Mouse (Mus musculus) stomach, postnatal 0 days (tissue): ENCODE measurements around the gene Batf. TPM values are rescaled to one million over a fixed set of nuclear protein-coding genes. Genes with fewer than 3 reads are reported as not detected.
A peak's percentile ranks its signal among the peaks of the same experiment; 100 is the strongest.

Experiments used
- ATAC-seq: fragments of 200-750 bp; cut with Nextera tagmentation; 2 replicates; pipeline ENCODE4 v1.8.0; 2017; ENCODE audit not compliant: low FRiP score, low TSS enrichment
- DNase-seq: peaks from one replicate; pipeline ENCODE4 v3.0.0-alpha.2; 2016; ENCODE audit warnings: low spot score
- H3K27ac ChIP-seq: fragments of 300-500 bp; sonication (generic); replicated peaks from 2 replicates; pipeline ENCODE4 v1.5.1; 2014; ENCODE audit warnings: mild to moderate bottlenecking, control low read depth
- H3K27me3 ChIP-seq: fragments of 300-500 bp; sonication (generic); 2 replicates; pipeline ENCODE4 v1.6.1; 2014; ENCODE audit warnings: low read length; ENCODE audit not compliant: control insufficient read depth, insufficient read depth
- H3K36me3 ChIP-seq: fragments of 300-500 bp; sonication (generic); 2 replicates; pipeline ENCODE4 v1.6.1; 2014; ENCODE audit warnings: low read length, mixed read lengths; ENCODE audit not compliant: control insufficient read depth, insufficient read depth
- H3K4me1 ChIP-seq: fragments of 300-500 bp; sonication (generic); replicated peaks from 2 replicates; pipeline ENCODE4 v1.6.1; 2014; ENCODE audit warnings: antibody characterized with exemption; ENCODE audit not compliant: control insufficient read depth, insufficient read depth
- H3K4me2 ChIP-seq: fragments of 300-500 bp; sonication (generic); replicated peaks from 2 replicates; pipeline ENCODE4 v1.6.1; 2014; ENCODE audit warnings: low read depth, mild to moderate bottlenecking, control low read depth, moderate library complexity
- H3K4me3 ChIP-seq: fragments of 300-500 bp; sonication (generic); 2 replicates; pipeline ENCODE4 v1.5.1; 2014; ENCODE audit warnings: low read depth, low read length, control low read depth
- H3K9ac ChIP-seq: fragments of 300-500 bp; sonication (generic); 2 replicates; pipeline ENCODE4 v1.6.1; 2014; ENCODE audit warnings: mild to moderate bottlenecking, low read length, control low read depth, mixed read lengths
- H3K9me3 ChIP-seq: fragments of 300-500 bp; sonication (generic); 2 replicates; pipeline ENCODE4 v1.6.1; 2016; ENCODE audit warnings: low read length; ENCODE audit not compliant: control insufficient read depth
- CTCF ChIP-seq: IDR thresholded peaks from 2 replicates; pipeline ENCODE4 v1.5.1; 2016; ENCODE audit warnings: antibody characterized with exemption, low read depth, mild to moderate bottlenecking, moderate library complexity
- EP300 ChIP-seq: optimal IDR thresholded peaks from 2 replicates; pipeline ENCODE3; 2016; ENCODE audit warnings: antibody characterized with exemption
- WGBS: fragments of 180-500 bp; shearing (Covaris S2); extraction: QIAGEN DNeasy Blood & Tissue Kit; methylation state at CpG from one replicate; pipeline ENCODE4 v1.1.7; 2014; 5-methylcytosine and 5-hydroxymethylcytosine counted together
- polyA plus RNA-seq: library from polyadenylated mRNA; unstranded; fragments of >200 nt; fragmentation: Nextera tagmentation; extraction: Ambion mirVana; gene quantifications from 2 replicates; pipeline ENCODE4 v1.2.1, GENCODE M21; 2015

Gene Batf
- 3.1 and 3.3 TPM in 2 replicates for polyA plus RNA-seq

- 26% methylated on average over 22 of the region's 22 CpGs for WGBS
- Histone ChIP-seq H3K36me3 (no peaks in the 10 kb centered on the region), H3K27me3 (no peaks in the 10 kb centered on the region), H3K9me3 (no peaks in the 10 kb centered on the region), H3K4me3 (peak within 1 kb of the TSS; percentile 23), H3K9ac (no peak within 1 kb of the TSS), H3K4me1 (no peaks in the 10 kb centered on the region), H3K27ac (no peak within 1 kb of the TSS), H3K4me2 (peak within 1 kb of the TSS; percentile 47)
- peak; percentile 58; the same call in 1 of the 2 replicates for ATAC-seq
- peak; percentile 34 for DNase-seq
- no peak for TF ChIP-seq CTCF
- TF ChIP-seq EP300, result no peak
These were observed at the start of gene Batf for GRCm38 (mm10) chr12:85686466-85687216. TSS of gene Batf (plus strand) at chr12:85686669.

- Histone ChIP-seq H3K36me3 (0 out of 2 replicates have a peak, but pooled peaks cover 3% of the 10 kb centered on the region), H3K4me3 (no peak overlapping the region)
These were observed 48.5 kb upstream of the Batf start for GRCm38 (mm10) chr12:85637932-85638331.

GRCm38 (mm10) chr12:85638541-85639325, 47.7 kb upstream of the Batf start:
- Histone ChIP-seq H3K27ac (0 out of 2 replicates have a peak overlapping the region, but pooled peaks have one; percentile 56), H3K9ac (no peak overlapping the region; the same call in 1 of the 2 replicates), H3K9me3 (no peaks in the 10 kb centered on the region), H3K4me1 (peaks cover 8% of the 10 kb centered on the region), H3K4me2 (no peak overlapping the region), H3K4me3 (no peak overlapping the region), H3K36me3 (no peaks in the 10 kb centered on the region), H3K27me3 (no peaks in the 10 kb centered on the region)
- DNase-seq (no peak), ATAC-seq (peak; percentile 50)
- TF ChIP-seq EP300, result no peak
- no peak for TF ChIP-seq CTCF
- WGBS, result 69% methylated on average over 20 of the region's 20 CpGs

More at GRCm38 (mm10) chr12:85637932-85638331, 48.5 kb upstream of the Batf start:
- no peak overlapping the region for H3K9ac ChIP-seq
- no peak for TF ChIP-seq CTCF
- TF ChIP-seq EP300, result no peak
- no peaks in the 10 kb centered on the region for H3K9me3 ChIP-seq
- 71% methylated on average over 9 of the region's 9 CpGs for WGBS
- H3K27ac ChIP-seq, result no peak overlapping the region
- no peaks in the 10 kb centered on the region for H3K27me3 ChIP-seq
- DNase-seq (no peak), ATAC-seq (no peak)
- no peak overlapping the region for H3K4me2 ChIP-seq
- H3K4me1 ChIP-seq, result peaks cover 8% of the 10 kb centered on the region

- WGBS, result 23% methylated on average over 12 of the region's 12 CpGs
- ATAC-seq (peak; percentile 81), DNase-seq (peak; percentile 83)
- Histone ChIP-seq H3K4me3 (no peak overlapping the region), H3K9me3 (no peaks in the 10 kb centered on the region), H3K27ac (0 out of 2 replicates have a peak overlapping the region, but pooled peaks have one; percentile 56), H3K4me2 (no peak overlapping the region), H3K27me3 (no peaks in the 10 kb centered on the region), H3K4me1 (peaks cover 8% of the 10 kb centered on the region), H3K36me3 (no peaks in the 10 kb centered on the region), H3K9ac (no peak overlapping the region)
- TF ChIP-seq EP300, result no peak
- no peak for TF ChIP-seq CTCF
These were observed 47.0 kb upstream of the Batf start for GRCm38 (mm10) chr12:85639326-85640008.

GRCm38 (mm10) chr12:85640852-85641563, 45.5 kb upstream of the Batf start:
- H3K36me3 ChIP-seq, result no peaks in the 10 kb centered on the region
- no peaks in the 10 kb centered on the region for H3K27me3 ChIP-seq
- DNase-seq, result no peak
- no peak overlapping the region for H3K4me2 ChIP-seq
- no peak overlapping the region; the same call in 1 of the 2 replicates for H3K27ac ChIP-seq
- no peak overlapping the region for H3K9ac ChIP-seq
- TF ChIP-seq EP300 (no peak), CTCF (no peak)
- peak; percentile 31; the same call in 1 of the 2 replicates for ATAC-seq
- 44% methylated on average over 10 of the region's 10 CpGs for WGBS
- H3K4me3 ChIP-seq, result no peak overlapping the region
- H3K4me1 ChIP-seq, result peaks cover 8% of the 10 kb centered on the region
- no peaks in the 10 kb centered on the region for H3K9me3 ChIP-seq
